Mouse (Mus musculus): Measurements from ENCODE around the gene Pelp1.
"Not testable (repeated sequence)": the region's sequence is repeated elsewhere in the genome, so short reads cannot be mapped to it uniquely, and the experiment has no call there.

The Pelp1 gene

DNA sequence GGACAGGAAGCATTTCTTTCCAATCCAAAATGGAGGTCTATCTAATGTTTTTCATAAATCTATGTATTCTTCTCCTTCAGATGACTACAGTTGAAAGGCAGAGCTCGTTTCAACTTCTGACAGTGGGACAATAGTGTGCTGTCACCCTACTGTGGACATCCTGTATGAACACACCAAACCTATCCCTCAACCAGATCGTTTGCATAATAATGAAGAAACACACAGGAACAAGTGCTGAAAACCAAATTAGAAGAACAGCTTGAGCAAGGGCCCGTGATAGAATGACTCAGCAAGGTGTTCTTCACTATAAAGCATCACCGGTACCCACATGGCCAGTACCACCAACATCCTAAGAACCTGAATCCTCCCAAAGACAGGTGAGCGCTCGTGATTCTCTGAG is 16.8 kb upstream of the Pelp1 start:
- DNase-seq (ENCODE audit: inconsistent ontology term), result not testable (repeated sequence)

DNA sequence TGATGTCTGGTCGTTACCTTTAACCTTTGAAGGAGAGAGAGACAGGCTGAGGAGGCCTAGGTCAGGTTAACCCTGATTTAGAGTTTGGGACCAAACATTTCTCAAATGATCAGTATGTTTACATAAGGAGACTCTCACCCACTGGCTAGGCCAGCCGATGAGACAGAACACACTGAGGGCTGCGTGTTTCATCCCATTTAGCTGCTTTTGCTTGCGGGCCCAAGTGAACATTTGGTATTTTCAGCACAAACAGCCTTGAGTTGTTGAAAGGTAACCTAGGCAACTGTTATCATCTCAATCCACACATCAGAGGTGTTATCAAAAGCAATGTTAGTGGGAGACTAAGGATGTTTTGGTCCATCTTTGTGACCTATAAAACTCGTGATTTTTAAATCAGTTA is 9.7 kb upstream of the Pelp1 start:
- DNase-seq (ENCODE audit: inconsistent ontology term), result no peak

DNA sequence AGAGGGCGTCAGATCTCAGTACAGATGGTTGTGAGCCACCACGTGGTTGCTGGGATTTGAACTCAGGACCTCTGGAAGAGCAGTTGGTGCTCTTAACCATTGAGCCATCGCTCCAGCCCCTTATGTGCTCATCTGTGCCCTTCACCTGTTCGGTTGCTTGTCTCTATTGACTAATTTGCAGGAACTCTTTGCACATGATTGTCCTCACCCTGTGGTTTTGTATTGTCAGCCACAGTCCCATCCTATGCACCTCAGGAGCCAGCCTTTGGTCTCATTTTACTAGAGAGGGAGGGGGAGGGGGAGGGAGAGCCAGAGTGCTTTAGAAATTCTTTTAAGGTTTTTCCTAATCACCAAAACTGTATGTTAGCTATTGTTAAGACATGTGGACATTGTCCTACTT is 8.4 kb upstream of the Pelp1 start:
- no peak for DNase-seq (ENCODE audit: inconsistent ontology term)

DNA sequence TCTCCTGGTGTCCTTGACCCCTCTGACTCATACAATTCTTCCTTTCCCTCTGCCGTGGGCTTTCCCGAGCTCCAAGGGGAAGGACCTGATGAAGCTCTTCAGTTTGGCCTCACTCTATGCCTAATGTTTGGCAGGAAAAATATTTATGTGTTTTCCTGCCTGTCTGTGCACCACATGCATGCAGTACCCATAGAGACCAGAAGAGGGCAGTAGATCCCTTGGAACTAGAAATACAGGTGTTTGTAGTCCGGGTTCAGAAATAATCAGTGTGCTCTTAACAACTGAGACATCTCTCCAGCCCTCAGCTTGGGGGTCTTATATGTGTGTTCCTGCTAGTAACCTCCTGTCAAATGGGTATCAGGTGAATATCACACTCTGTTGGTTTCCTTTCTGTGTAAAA is 4.1 kb upstream of the Pelp1 start:
- peak; percentile 46 for DNase-seq (ENCODE audit: inconsistent ontology term)

DNA sequence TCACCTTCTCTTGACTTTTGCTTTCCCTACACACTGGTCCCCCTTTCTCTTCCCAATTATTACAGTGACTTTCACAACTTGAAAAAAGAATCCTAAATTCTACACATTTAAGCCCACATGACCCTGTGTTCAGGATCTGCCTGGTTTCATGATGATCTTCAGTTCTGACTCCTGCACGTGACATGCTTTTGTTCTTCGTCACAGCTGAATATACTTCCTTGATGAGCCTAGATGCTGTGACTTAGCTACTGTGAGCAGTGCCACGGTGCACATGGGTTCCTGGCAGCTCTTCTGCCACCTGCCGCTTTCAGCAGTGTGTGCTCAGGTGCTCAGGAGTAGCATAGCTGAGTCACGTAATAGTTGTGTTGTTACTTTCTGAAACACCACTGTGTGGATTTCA is 2.8 kb upstream of the Pelp1 start:
- DNase-seq (ENCODE audit: inconsistent ontology term), result no peak

DNA sequence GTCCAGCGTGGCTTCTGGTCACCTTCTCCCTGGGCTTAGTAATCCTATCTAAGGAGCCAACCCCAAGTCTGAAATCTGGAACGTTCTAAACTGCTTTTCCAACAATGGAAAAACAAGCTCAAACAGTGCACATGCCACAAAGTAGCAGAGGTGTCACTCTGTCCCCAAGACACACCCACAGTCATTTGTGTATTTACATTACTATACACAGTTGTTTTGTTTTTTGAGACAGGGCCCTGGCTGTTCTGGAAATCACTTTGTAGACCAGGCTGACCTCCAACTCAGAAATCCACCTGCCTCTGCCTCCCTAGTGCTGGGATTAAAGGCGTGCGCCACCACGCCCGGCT is 439 bp upstream of the Pelp1 start:
- no peak for DNase-seq (ENCODE audit: inconsistent ontology term)

DNA sequence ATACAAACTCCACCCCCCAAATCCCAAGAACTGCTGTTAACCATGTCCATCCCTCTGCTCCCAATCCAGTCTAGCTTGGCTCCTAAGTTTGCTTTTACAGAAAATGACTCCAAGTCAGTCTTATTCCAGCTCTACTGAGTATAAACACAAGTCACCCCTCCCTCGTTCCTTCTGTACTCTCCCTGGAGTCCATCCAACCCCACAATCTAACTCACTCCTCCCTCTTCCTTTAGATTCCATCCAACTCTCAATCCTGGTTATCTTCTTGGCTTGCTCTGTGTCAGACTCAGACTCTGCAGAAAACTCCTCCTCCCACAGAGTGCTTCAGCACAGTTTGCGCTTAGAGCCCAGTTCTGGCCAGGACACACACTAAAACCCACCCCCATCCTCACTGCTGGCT is 6.2 kb downstream of the Pelp1 start:
- DNase-seq (ENCODE audit: inconsistent ontology term), result no peak

DNA sequence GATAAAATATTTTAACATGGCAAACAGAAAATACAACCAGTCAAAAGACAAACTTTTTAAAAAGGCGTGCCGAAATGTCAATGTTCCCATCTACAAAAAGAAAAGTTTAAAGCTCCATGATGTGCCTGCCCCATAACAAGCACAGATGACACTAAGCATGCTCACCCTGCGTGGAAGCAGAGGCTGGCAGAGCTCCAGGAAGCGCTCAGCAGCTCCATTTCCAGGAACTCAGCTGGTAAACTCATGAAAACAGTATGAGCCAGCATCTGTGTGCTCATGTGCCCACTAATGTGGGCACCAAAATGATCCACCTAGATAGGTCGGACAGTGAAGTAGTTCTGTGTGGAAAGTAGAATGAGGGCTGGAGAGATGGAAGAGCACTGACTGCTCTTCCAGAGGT is 20.4 kb downstream of the Pelp1 start:
- DNase-seq (ENCODE audit: inconsistent ontology term), result no peak

DNA sequence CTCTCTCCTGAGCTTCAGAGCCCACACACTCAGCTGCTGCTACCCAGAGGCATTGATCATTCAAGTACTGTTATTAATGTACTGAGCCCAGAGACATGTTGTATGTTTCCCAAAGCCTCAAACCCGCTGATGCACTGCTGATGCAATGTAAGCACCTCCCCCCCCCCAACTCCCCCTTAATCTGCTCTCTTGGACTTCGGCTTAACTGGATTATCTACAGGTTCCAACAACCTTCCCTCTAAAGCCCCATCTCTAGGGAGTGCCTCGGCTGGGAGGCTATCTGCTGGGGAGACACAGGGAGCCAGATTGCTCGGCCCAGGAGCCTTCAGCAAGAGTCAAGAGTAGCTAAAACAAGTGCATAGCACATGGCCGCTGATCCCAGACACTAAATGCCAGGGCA is 22.4 kb downstream of the Pelp1 start:
- no peak for DNase-seq (ENCODE audit: inconsistent ontology term)

DNA sequence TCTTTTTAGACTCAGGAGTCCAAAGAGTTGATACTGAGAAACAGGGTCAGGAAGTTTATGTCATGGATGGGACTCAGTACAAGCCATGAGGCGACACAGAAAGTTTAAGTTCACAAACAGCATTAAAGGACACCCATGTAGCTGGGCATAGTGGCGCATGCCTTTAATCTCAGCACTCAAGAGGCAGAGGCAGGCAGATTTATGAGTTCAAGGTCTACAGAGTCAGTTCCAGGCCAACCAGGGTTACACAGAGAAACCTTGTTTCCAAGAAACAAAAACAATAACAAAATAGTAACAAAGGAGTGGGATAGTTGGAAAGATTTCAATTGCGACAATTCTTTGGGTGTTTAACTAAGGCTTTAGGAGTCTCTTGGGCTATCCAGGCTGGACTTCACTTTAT is 25.7 kb downstream of the Pelp1 start:
- DNase-seq (ENCODE audit: inconsistent ontology term), result no peak

DNA sequence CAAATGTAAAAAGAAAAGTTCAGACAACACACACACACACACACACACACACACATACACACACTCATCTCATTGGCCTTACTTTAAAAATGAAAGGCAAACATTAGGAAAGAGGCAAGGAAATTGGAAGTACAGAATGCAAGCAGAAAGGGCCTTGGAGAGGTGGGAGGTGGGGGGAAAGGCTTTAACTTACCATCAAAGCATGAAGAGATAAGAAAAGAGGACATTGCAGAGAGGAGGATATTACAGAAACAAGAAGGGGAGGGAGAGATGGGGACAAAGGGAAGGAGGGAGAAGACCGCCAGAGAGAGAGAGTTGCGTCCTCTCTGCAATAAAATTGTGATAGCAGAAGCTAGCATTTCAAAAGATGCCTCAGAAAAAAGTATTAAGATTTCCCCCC is 28.5 kb downstream of the Pelp1 start:
- no peak for DNase-seq (ENCODE audit: inconsistent ontology term)

DNA sequence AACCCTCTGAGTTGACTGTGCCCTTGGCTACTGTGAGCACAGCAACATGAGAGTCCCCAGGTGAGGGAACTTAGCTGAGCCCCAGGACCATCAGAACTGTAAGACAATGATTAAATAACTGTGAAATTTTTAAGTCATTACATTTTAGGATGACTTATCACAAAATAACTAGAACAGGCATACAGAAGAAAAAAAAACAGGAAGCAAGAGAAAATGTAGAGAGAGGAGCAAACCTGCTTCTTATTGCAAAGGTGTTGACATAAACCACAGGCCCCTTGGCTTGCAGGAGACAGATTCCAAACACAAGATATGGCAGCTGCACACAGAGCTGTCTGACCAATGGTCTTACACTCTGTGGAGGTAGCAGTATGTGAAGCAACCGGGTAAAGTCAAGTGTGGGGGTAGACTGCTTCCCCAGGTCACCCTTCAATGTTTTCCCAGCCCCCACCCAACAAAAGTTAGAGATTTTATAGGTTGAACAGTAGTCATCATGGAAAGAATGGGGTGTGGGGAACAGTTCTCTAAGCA is 29.3 kb downstream of the Pelp1 start:
- no peak for DNase-seq (ENCODE audit: inconsistent ontology term)

DNA sequence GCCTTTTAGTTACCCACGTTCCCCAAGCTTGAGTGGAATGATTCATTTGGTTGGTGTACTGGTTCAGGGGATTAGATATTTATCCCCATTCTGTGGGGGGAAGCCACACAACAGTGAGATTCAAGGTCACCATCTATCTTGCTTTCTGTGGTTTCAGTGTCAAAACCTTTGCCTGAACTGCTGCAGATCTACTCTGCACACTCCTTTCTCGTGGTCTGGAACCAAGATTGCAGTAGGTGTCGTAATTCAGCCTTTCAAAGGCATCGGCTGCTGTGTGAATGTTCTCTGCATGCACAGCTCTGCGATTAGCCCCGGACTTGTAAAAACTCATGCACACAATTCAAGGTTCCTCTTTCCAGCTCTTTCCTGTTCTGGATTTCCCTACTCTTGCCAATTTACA is 33.8 kb downstream of the Pelp1 start:
- DNase-seq (ENCODE audit: inconsistent ontology term), result no peak

DNA sequence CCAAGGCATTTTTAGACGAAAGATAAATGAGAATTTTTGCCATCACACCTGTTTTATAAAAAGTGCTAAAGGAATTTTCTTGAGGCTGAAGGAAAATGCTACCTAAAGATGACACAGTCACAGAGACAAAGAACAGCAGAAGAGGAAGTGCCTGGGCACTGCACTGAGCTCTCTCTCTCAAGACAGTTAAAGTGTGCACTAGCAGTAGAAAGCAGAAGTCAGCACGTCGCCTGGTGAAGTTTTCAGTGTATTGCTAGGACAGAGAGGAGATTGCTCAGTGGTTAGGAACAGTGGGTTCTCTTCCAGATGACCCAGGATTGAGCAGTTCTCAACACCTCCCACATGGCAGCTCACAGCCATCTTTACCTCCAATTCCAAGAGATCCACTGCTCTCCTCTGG is 35.5 kb downstream of the Pelp1 start:
- DNase-seq (ENCODE audit: inconsistent ontology term), result no peak

DNA sequence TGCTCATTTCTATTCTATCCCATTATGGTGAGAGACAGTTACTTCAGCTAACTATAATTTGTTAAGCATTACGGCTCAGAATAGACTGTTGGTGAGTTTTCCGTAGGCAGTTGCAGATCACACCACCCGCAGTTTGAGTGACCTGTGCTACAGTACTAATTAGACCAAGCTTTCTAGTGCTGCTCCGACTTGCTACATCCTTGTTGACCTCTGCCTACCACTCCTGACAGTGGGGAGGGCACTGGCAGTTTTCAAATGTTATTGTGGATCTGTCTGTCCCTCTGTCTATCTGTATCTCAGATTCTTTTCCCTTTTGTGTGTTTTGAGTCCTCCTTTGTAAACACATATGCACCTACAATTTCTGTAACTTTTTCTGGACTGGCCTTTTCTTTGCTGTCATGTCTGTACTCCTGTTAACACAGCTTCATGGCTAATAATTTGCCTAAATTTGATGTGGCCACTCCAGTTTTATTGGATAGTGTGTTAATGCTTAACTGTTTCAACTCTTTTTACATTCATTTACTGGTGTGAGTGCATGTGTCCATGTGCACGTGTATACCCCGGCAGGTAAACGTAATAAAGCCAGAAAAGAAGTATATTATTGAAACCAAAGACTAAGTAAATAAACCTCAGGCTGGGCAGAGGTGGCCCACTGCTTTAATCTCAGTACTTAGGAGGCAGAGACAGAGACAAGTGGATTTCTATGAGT is 36.8 kb downstream of the Pelp1 start:
- DNase-seq (ENCODE audit: inconsistent ontology term), result no peak

DNA sequence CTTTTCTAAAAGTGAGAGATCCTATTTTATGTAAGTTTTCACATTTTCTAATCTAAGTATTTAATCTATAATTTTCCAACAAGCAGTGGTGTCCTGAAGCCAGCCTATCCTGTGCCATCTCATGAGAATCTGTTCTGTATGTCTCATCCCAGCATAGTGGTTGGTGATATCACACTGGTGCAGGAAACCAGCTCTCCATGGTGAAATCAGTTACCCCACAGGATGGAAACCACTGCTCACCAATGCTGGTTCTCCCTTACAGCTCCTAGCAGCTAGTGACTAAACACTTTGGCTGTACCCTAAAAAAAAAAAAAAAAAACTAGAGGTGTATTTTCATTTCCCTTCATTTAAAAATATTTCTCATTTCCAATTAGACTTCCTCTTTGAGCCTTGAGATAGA is 37.4 kb downstream of the Pelp1 start:
- DNase-seq (ENCODE audit: inconsistent ontology term), result no peak

DNA sequence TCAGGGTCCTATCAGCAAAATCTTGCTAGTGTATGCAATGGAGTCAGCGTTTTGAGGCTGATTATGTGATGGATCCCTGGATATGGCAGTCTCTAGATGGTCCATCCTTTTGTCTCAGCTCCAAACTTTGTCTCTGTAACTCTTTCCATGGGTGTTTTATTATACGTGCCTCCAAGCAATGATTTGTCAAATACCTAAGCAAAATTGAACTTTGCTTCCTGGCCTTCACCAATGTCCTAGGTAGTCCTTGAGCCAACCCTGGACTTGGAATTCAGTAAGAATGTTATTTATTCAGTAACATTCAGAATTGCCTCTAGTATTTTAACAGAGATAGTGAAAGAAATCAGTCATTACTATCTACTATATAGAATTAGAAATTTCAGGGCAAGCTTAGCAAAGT is 41.2 kb downstream of the Pelp1 start:
- not testable (repeated sequence) for DNase-seq (ENCODE audit: inconsistent ontology term)

DNA sequence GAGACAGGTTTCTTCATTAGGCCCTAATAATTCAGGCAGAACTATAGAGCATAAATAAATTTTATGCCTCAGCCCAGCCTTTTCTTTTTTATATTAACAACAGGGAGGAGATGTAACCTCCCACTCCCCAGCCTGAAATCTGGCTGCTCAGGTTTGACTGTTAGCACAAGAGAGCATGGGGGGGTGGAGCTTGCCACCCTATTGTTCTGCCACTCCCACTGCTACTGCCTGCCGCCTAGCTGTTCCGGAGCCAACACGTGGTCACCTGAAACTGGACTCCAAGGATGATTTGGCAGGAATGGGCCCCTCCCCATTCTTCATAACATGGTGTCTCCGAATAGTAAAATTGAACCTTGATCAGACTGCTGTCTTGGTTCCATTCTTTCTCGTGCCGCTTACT is 42.1 kb downstream of the Pelp1 start:
- DNase-seq (ENCODE audit: inconsistent ontology term), result not testable (repeated sequence)

DNA sequence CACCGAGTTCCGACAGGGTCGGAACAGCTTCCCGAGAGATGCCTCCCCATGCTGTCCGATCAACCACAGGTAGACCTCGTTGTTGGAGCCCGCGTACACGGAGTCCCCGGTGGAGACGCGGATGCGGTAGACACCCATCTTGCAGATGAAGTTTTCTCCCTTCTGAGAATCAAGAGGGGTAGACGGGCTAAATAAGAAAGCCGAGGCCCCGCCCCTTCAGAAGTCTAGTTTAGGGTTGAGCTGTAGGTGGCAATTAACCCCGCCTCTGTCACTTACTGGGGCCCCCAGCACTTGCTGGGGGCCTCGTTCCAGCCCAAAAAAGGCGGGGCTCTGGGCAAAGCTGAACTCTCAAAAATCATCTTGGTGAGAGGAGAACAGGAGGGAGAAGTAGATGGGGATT is 58.0 kb downstream of the Pelp1 start, which contains the start of gene Alox15:
Alox15 (minus strand) TSS at position 164 of the 400 bp plus-strand sequence.
- DNase-seq (ENCODE audit: inconsistent ontology term), result no peak

DNA sequence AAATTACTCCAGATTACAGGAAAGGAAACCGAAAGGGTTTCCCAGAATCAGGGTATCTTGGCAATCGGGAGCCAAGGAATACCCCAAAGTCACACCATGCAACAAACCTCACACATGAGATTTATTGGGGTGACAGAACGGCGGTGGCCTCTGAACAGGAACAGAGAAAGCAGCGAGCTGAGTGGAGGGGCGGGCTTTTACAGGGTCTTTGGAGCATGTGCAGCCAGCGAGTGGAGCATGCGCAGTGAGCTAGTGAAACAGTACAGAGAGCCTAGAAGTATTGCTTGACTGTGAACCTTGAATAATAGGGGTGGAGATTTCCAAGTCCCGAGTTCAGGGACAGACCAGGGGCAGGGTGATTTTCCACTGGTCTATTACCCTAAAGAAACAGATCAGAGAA is 61.2 kb downstream of the Pelp1 start:
- DNase-seq (ENCODE audit: inconsistent ontology term), result no peak

DNA sequence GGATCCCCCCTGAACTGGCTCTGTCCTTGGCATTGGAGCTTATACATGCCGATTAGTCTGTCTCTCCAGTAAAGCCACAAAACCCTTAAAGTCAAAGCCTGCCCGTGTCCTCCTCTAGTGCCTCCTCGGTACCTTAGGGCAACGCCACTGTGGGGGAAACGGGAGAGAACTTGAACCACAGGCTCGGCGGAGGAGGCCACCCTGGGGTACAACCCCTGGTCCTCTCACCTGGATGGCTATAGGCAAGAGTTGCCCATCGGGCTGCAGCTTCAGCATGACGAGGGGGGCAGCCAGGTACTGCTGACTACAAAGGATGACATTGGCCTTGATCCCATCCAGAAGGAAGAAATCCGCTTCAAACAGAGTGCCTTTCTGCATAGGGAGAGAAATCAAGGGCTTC is 62.0 kb downstream of the Pelp1 start:
- no peak for DNase-seq (ENCODE audit: inconsistent ontology term)

DNA sequence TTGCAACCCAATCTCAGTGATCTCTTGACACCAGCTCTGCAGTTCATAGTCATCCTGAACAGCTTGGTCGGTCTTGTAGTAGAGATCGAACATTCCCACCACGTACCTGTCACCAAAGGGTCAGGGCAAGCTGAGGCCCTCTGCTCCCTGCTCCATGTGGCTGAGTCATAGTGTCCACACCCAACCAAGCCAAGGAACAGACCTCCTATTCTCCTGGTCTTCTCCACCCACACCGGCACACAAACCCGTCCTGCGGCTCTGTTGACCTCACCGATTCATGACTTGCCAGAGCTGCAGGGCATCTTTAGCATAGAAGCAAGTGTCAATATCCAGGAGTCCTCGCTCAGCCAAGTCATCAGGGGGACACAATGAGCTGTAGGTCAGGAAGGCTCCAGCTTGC is 64.3 kb downstream of the Pelp1 start:
- DNase-seq (ENCODE audit: inconsistent ontology term), result no peak

DNA sequence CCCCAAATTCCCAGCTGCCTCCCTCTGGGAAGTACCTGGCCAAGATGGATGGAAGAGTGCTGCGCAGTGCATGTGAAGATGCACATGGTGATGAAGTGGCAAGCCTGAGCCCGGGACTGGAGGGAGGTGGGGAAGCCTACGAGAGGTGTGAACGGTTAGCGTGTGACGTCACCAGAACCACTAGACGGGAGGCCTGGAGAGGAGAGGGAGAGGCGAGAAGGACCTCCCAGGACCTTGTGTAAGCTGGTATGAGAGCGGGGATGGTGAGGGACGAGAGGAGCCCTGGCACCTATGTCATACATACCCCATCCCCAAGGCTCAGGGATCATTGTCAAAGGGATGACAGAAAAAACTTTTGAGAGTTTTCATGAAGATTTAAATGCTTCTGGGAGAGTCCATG is 64.8 kb downstream of the Pelp1 start:
- no peak for DNase-seq (ENCODE audit: inconsistent ontology term)
